Mouse (Mus musculus): ENCODE results near the gene Mfsd13b. TPM values are rescaled to one million over a fixed set of nuclear protein-coding genes. Genes with fewer than 3 reads are reported as not detected.

Mfsd13b gene
- polyA plus RNA-seq, 1 experiment from 2014 or later: not detected

GRCm38 (mm10) chr7:121044251-121044650, 61.9 kb downstream of the Mfsd13b start:
- Histone ChIP-seq H3K4me3 (ENCODE audit: low read depth, low read length) (no peak overlapping the region), H3K9ac (replicated peaks; ENCODE audit: low read depth, low read length) (no peak overlapping the region), H3K4me2 (ENCODE audit: low read depth, low read length) (no peak overlapping the region), H3K9me3 (ENCODE audit: control insufficient read depth, low read length) (no peaks in the 10 kb centered on the region), H3K4me1 (ENCODE audit: control insufficient read depth, insufficient read depth, low read length) (peaks cover 9% of the 10 kb centered on the region), H3K27me3 (ENCODE audit: control insufficient read depth, insufficient read depth, low read length) (no peaks in the 10 kb centered on the region), H3K36me3 (ENCODE audit: control insufficient read depth, insufficient read depth, low read length) (no peaks in the 10 kb centered on the region), H3K27ac (ENCODE audit: low read depth, low read length) (no peak overlapping the region)
- 83% methylated on average over 1 of the region's 1 CpGs for WGBS
- no peak for ATAC-seq (ENCODE audit: low read depth)

- Histone ChIP-seq H3K9me3 (ENCODE audit: control insufficient read depth, low read length) (no peaks in the 10 kb centered on the region), H3K4me2 (ENCODE audit: low read depth, low read length) (no peak overlapping the region), H3K27ac (ENCODE audit: low read depth, low read length) (no peak overlapping the region), H3K36me3 (ENCODE audit: control insufficient read depth, insufficient read depth, low read length) (no peaks in the 10 kb centered on the region), H3K9ac (replicated peaks; ENCODE audit: low read depth, low read length) (no peak overlapping the region), H3K4me3 (ENCODE audit: low read depth, low read length) (no peak overlapping the region), H3K4me1 (ENCODE audit: control insufficient read depth, insufficient read depth, low read length) (peaks cover 2% of the 10 kb centered on the region; the same call in 1 of the 2 replicates), H3K27me3 (ENCODE audit: control insufficient read depth, insufficient read depth, low read length) (no peaks in the 10 kb centered on the region)
- WGBS: 90% methylated on average over 6 of the region's 6 CpGs
- no peak for ATAC-seq (ENCODE audit: low read depth)
Measured at GRCm38 (mm10) chr7:121045671-121046453, 63.6 kb downstream of the Mfsd13b start.

- H3K9ac ChIP-seq (replicated peaks; ENCODE audit: low read depth, low read length): no peak overlapping the region
- peaks cover under 1% of the 10 kb centered on the region; the same call in 1 of the 2 replicates for H3K36me3 ChIP-seq (ENCODE audit: control insufficient read depth, insufficient read depth, low read length)
- no peaks in the 10 kb centered on the region for H3K27me3 ChIP-seq (ENCODE audit: control insufficient read depth, insufficient read depth, low read length)
- H3K4me1 ChIP-seq (ENCODE audit: control insufficient read depth, insufficient read depth, low read length): no peaks in the 10 kb centered on the region
- H3K4me2 ChIP-seq (ENCODE audit: low read depth, low read length): no peak overlapping the region
- no peak for ATAC-seq (ENCODE audit: low read depth)
- no peak overlapping the region for H3K4me3 ChIP-seq (ENCODE audit: low read depth, low read length)
- WGBS: 95% methylated on average over 2 of the region's 2 CpGs
- no peak overlapping the region for H3K27ac ChIP-seq (ENCODE audit: low read depth, low read length)
- H3K9me3 ChIP-seq (ENCODE audit: control insufficient read depth, low read length): no peaks in the 10 kb centered on the region
Measured at GRCm38 (mm10) chr7:121047624-121048023, 65.3 kb downstream of the Mfsd13b start.

GRCm38 (mm10) chr7:121053071-121053470, 70.8 kb downstream of the Mfsd13b start:
- 91% methylated on average over 4 of the region's 4 CpGs for WGBS

GRCm38 (mm10) chr7:121059477-121060218, 77.3 kb downstream of the Mfsd13b start:
- Histone ChIP-seq H3K9me3 (ENCODE audit: control insufficient read depth, low read length) (no peaks in the 10 kb centered on the region), H3K27ac (ENCODE audit: low read depth, low read length) (no peak overlapping the region), H3K9ac (replicated peaks; ENCODE audit: low read depth, low read length) (no peak overlapping the region), H3K27me3 (ENCODE audit: control insufficient read depth, insufficient read depth, low read length) (no peaks in the 10 kb centered on the region), H3K4me2 (ENCODE audit: low read depth, low read length) (no peak overlapping the region), H3K4me3 (ENCODE audit: low read depth, low read length) (no peak overlapping the region), H3K36me3 (ENCODE audit: control insufficient read depth, insufficient read depth, low read length) (peaks cover 4% of the 10 kb centered on the region), H3K4me1 (ENCODE audit: control insufficient read depth, insufficient read depth, low read length) (no peaks in the 10 kb centered on the region)
- peak; percentile 54; the same call in 1 of the 2 replicates for ATAC-seq (ENCODE audit: low read depth)
- WGBS: 48% methylated on average over 6 of the region's 6 CpGs

More at GRCm38 (mm10) chr7:121053071-121053470, 70.8 kb downstream of the Mfsd13b start:
- no peak overlapping the region for H3K4me3 ChIP-seq (ENCODE audit: low read depth, low read length)
- no peak overlapping the region for H3K4me2 ChIP-seq (ENCODE audit: low read depth, low read length)
- ATAC-seq (ENCODE audit: low read depth): no peak
- no peak overlapping the region for H3K9ac ChIP-seq (replicated peaks; ENCODE audit: low read depth, low read length)
- no peaks in the 10 kb centered on the region for H3K27me3 ChIP-seq (ENCODE audit: control insufficient read depth, insufficient read depth, low read length)
- H3K4me1 ChIP-seq (ENCODE audit: control insufficient read depth, insufficient read depth, low read length): no peaks in the 10 kb centered on the region
- H3K36me3 ChIP-seq (ENCODE audit: control insufficient read depth, insufficient read depth, low read length): peaks cover 4% of the 10 kb centered on the region; the same call in 1 of the 2 replicates
- H3K27ac ChIP-seq (ENCODE audit: low read depth, low read length): no peak overlapping the region
- H3K9me3 ChIP-seq (ENCODE audit: control insufficient read depth, low read length): no peaks in the 10 kb centered on the region

GRCm38 (mm10) chr7:121064309-121064708, 82.0 kb downstream of the Mfsd13b start:
- H3K4me2 ChIP-seq (ENCODE audit: low read depth, low read length): no peak overlapping the region
- WGBS: 67% methylated on average over 4 of the region's 4 CpGs
- no peak overlapping the region for H3K4me3 ChIP-seq (ENCODE audit: low read depth, low read length)
- H3K9ac ChIP-seq (replicated peaks; ENCODE audit: low read depth, low read length): no peak overlapping the region
- no peaks in the 10 kb centered on the region for H3K4me1 ChIP-seq (ENCODE audit: control insufficient read depth, insufficient read depth, low read length)
- H3K27ac ChIP-seq (ENCODE audit: low read depth, low read length): no peak overlapping the region
- no peak for ATAC-seq (ENCODE audit: low read depth)
- H3K36me3 ChIP-seq (ENCODE audit: control insufficient read depth, insufficient read depth, low read length): no peaks in the 10 kb centered on the region
- no peaks in the 10 kb centered on the region for H3K9me3 ChIP-seq (ENCODE audit: control insufficient read depth, low read length)
- no peaks in the 10 kb centered on the region for H3K27me3 ChIP-seq (ENCODE audit: control insufficient read depth, insufficient read depth, low read length)

Other genes starting within 250 kb of the Mfsd13b start
- 0.86 and 1.1 TPM in 2 replicates for gene Vwa3a, start 243.2 kb upstream of the Mfsd13b start, polyA plus RNA-seq (2014; fragmentation: Nextera tagmentation; extraction: Ambion mirVana)
- not detected in 2 replicates for gene Gm5737, start 170.1 kb upstream of the Mfsd13b start, polyA plus RNA-seq (2014; fragmentation: Nextera tagmentation; extraction: Ambion mirVana)
- 11.6 and 16.9 TPM in 2 replicates for gene Eef2k, start 139.7 kb upstream of the Mfsd13b start, polyA plus RNA-seq (2014; fragmentation: Nextera tagmentation; extraction: Ambion mirVana)
- 14.5 and 16.2 TPM in 2 replicates for gene Polr3e, start 64.8 kb upstream of the Mfsd13b start, polyA plus RNA-seq (2014; fragmentation: Nextera tagmentation; extraction: Ambion mirVana)
- 18.7 and 21.0 TPM in 2 replicates for gene Cdr2, start 197 bp upstream of the Mfsd13b start, polyA plus RNA-seq (2014; fragmentation: Nextera tagmentation; extraction: Ambion mirVana)
- gene Mettl9, start 51.9 kb downstream of the Mfsd13b start, polyA plus RNA-seq (2014; fragmentation: Nextera tagmentation; extraction: Ambion mirVana): 200 and 204 TPM in 2 replicates
- gene Igsf6, start 92.1 kb downstream of the Mfsd13b start, polyA plus RNA-seq (2014; fragmentation: Nextera tagmentation; extraction: Ambion mirVana): 0.87 and 1.6 TPM in 2 replicates
- 0.09 and 0.13 TPM in 2 replicates for gene Otoa, start 99.1 kb downstream of the Mfsd13b start, polyA plus RNA-seq (2014; fragmentation: Nextera tagmentation; extraction: Ambion mirVana)

Measured in neural tube, embryonic 14.5 days (tissue).